Mouse (Mus musculus): ENCODE data around the gene Olfr286. TPM values are rescaled to one million over a fixed set of nuclear protein-coding genes. Genes with fewer than 3 reads are reported as not detected.

Olfr286 gene
- not detected in 2 replicates for polyA plus RNA-seq (2012; rRNA removed)

GRCm38 (mm10) chr15:98234350-98234749 lies at the start of gene Olfr286:
TSS of gene Olfr286 (minus strand) at chr15:98234450.

GRCm38 (mm10) chr15:98257193-98257592 lies 22.9 kb upstream of the Olfr286 start, which contains the start of gene H1fnt:
TSS of gene H1fnt (minus strand) at chr15:98257293.

GRCm38 (mm10) chr15:98220877-98221276 lies 13.4 kb downstream of the Olfr286 start, which contains the start of the genes Gm44579 and Olfr287:
TSS of gene Gm44579 (minus strand) at chr15:98220977.
TSS of gene Olfr287 (minus strand) at chr15:98221056.

GRCm38 (mm10) chr15:98195442-98195841 lies 38.8 kb downstream of the Olfr286 start, which contains the start of gene Olfr288:
TSS of gene Olfr288 (minus strand) at chr15:98195542.

Other genes with a start within 250 kb of the Olfr286 start
- gene Col2a1, start 229.8 kb downstream of the Olfr286 start, polyA plus RNA-seq (2012; rRNA removed): 86.7 and 497 TPM in 2 replicates
- gene Pfkm, start 141.9 kb downstream of the Olfr286 start, polyA plus RNA-seq (2012; rRNA removed): 97.8 and 98.1 TPM in 2 replicates
- 22.1 and 23.1 TPM in 2 replicates for gene Senp1, start 140.7 kb downstream of the Olfr286 start, polyA plus RNA-seq (2012; rRNA removed)
- 39.6 and 45.8 TPM in 2 replicates for gene Asb8, start 68.8 kb downstream of the Olfr286 start, polyA plus RNA-seq (2012; rRNA removed)
- gene Ccdc184, start 67.3 kb downstream of the Olfr286 start, polyA plus RNA-seq (2012; rRNA removed): 31.8 and 34.8 TPM in 2 replicates
- gene Olfr288, start 38.9 kb downstream of the Olfr286 start, polyA plus RNA-seq (2012; rRNA removed): not detected in 2 replicates
- not detected in 2 replicates for gene Gm44579, start 13.5 kb downstream of the Olfr286 start, polyA plus RNA-seq (2012; rRNA removed)
- not detected in 2 replicates for gene Olfr287, start 13.4 kb downstream of the Olfr286 start, polyA plus RNA-seq (2012; rRNA removed)
- not detected in 2 replicates for gene H1fnt, start 22.8 kb upstream of the Olfr286 start, polyA plus RNA-seq (2012; rRNA removed)
- 8.0 and 9.4 TPM in 2 replicates for gene Zfp641, start 61.7 kb upstream of the Olfr286 start, polyA plus RNA-seq (2012; rRNA removed)
- gene Olfr285, start 82.9 kb upstream of the Olfr286 start, polyA plus RNA-seq (2012; rRNA removed): not detected in 2 replicates
- not detected in 2 replicates for gene Olfr284, start 106.5 kb upstream of the Olfr286 start, polyA plus RNA-seq (2012; rRNA removed)
- gene Olfr283, start 146.5 kb upstream of the Olfr286 start, polyA plus RNA-seq (2012; rRNA removed): not detected in 2 replicates
- not detected in 2 replicates for gene Olfr282, start 196.8 kb upstream of the Olfr286 start, polyA plus RNA-seq (2012; rRNA removed)
- gene Olfr281, start 218.1 kb upstream of the Olfr286 start, polyA plus RNA-seq (2012; rRNA removed): not detected in 2 replicates
- not detected in 2 replicates for gene OR5BS1P, start 235.4 kb upstream of the Olfr286 start, polyA plus RNA-seq (2012; rRNA removed)
- gene Lalba, start 248.3 kb upstream of the Olfr286 start, polyA plus RNA-seq (2012; rRNA removed): not detected in 2 replicates

Data from central nervous system, embryonic 14 days (tissue).